Mouse (Mus musculus) layer of hippocampus, adult 9-11 months (tissue): ENCODE measurements around the gene Casp1.

Experiments used
- DNase-seq: peaks from one replicate; pipeline ENCODE4 v3.0.0; 2022

Casp1 gene

DNA sequence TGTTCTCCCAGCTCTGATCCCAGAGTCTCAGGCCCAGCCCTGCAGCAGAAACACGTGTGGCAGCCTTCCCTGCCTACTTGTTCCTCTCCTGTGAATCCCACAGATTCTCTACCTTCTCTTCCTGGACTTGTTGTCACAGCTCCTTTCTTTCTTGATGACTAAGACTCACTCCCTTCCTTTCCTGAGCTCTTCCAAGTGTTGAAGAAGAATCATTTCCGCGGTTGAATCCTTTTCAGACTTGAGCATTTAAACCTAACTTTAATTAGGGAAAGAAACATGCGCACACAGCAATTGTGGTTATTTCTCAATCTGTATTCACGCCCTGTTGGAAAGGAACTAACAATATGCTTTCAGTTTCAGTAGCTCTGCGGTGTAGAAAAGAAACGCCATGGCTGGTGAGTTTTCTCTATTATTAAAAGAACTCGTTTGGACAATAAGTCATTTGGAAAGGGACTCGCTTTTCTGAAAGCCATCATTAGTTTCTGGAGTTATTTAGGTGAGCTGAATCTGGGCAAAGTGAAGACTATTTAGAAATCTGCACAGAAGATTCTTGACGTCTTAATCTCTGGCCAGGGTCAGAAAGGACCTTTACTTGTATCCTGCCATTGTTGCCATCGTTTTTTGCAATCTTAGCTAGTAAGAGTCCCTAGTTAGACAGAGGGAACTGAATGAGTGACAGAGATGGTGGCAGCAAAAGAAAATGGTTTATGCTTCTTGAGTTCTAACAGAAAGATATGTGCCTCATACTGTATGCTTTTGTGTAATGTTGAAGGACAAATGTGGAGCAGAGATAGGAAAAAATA is at the start of gene Casp1:
TSS of gene Casp1 (plus strand) at position 189 of the 803 bp plus-strand sequence.
- DNase-seq, result no peak

DNA sequence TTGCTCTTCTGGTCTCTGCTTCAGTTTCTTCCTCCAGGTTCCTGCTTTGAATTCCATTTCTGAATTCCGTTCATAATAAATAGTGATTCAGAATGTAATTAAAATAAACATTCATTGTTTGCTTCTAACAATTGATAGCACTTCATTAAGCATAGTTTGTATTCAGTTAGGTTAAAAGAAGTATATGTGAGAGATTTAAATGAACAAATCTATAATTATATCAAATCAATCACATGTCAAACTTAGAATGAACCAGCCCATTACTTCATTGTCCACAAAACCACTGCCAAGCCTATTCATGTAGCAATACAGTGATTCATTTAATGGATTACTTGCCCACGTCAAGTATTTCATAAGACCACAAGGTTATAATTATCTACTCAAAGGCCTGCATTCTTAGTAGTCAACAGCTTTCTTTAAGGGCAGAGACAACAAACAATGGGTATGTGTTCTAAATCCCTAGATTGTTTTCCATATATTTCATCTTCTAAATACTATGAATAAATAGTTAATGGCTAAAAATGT is 34.3 kb upstream of the Casp1 start:
- no peak for DNase-seq

DNA sequence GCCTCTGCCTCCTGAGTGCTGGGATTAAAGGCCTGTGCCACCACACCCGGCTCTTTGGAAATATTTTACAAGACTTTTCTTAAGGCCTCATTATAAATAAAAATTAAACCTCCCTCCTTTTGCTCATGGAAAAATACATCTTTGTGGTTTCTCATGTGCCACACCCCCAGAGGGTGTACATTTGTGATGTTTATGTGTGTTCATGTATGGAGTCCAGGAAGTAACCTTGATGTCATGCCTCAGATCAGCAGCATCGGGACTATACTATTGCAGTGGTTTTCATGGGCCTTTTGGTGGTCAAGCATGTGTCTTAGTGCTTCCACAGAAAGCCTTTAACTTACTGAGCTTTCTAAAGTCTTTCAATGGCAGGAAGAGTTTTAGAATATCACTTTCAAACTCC is 28.0 kb upstream of the Casp1 start:
- DNase-seq, result no peak

DNA sequence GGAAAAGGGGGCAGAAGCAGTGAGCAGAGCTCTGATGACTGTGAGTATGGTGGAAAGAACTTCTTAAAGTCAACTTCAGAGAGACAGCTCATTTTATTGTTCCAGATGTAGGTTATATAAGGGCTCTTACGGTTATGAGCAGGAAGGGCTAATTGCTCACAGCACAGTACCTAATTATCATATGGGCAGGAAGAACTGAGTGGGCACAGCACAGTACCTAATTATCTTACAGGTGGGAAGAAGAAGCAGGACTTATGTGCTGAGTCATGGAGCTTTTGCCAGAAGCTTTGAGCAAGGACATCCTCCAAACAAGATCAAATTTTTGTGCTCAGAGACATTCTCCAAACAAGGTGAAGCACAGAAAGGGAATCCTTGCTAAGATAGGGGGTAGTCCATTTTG is 27.4 kb upstream of the Casp1 start:
- DNase-seq, result no peak

DNA sequence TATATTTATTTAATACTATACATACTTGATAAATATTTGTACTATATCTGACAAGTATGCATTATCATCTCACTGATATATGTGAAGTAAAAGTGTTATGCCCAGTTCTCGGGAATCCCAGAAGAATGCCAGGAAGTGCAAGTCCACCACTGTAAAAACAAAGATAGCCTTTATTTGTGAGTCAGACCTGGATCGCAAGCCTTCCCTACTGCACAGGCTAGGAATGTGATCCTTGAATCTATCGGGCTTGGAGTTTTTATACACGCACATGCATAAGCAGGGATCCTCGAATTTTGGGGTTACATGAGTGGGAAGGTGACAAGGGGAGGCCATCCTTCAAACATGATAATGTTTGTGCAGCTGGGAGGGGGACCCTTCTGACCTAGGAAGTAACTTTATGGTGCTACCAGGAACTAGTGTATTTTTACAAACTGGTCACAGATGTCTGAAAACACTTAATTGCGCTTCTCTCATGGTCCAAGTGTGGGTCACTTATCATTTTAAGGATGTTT is 26.9 kb upstream of the Casp1 start:
- no peak for DNase-seq

DNA sequence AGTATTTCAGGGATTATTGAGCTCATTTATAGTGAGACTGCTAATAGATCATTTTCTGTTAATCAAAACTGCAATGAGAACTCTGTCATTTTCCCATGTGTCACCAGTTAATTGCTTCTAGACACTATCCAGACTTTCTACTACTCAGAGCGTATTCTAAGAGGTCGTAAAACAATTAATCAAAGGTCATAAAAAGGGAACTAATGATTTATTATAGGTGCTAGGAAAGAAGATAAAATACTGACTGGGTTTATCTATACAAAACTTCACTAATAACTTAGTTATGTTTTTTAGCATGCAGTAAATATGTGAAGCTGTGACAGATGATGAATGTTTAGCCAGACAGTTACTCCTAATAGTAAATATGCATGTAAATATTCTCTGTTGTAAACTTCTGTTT is 12.2 kb upstream of the Casp1 start:
- DNase-seq, result no peak

DNA sequence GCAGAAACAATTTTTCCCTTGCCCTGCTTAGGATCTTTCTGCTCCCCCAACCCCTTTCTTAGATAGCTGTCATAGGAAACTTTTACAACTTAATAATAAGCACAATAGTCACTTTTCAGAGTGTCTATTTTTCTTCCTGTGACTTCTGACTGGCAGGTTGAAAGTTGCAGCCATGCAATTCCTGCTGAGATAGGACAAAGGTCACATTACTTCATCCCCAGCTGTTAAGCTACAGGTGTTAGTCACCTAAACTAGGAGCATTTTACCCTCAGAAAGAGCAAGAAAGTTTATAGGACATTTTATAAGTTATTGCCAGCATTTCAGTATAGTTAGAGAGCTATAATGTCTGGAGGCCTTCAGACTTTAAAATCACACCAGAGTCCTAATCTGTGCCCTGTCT is 11.7 kb upstream of the Casp1 start:
- DNase-seq, result no peak

DNA sequence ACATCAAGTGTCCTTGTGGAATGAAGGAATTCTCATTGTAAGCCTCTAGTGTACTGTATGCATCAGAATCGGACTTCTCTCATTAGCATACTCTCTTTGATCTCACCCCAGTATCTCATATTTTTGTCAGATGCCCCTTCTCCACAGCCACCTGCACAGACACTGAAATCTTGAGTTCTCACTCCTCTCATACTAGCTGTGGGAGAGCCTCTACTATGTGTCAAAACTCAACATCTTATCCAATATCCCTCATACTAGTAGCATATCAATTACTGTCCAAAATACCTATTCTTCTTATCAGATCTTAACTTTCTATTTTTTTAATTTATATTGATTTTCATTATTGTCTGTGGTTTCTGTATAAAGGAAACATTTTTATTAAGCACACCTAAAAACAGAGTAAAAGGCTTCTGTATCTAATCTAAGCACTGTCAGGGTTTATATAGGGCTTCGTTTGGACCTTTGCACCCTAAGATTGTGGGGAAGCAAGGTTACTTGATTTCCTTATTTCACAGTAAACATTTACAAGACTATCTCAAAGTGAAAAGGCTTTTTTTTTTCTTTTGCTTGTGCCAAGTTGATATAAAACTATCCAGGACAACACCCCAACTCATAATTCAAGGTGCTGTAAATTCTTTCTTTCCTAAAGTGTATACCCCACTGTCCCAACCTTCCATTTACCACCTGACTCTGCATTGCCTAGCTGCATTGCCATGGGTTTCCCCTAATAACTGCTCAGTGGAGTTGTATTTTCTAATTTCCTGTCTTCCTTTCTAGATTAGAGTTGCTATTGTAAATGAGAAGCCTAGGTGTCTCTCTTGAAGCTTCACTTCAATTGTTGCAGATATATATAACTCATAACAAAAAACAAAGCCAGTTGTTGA is 1.7 kb upstream of the Casp1 start:
- DNase-seq, result no peak

DNA sequence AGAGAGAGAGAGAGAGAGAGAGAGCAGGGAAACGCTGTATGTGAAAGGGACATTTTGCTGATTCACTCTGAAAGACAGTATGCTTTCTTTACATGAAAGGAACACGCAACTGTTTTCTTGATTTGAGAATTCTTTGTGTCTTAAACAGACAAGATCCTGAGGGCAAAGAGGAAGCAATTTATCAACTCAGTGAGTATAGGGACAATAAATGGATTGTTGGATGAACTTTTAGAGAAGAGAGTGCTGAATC is 740 bp downstream of the Casp1 start:
- no peak for DNase-seq

DNA sequence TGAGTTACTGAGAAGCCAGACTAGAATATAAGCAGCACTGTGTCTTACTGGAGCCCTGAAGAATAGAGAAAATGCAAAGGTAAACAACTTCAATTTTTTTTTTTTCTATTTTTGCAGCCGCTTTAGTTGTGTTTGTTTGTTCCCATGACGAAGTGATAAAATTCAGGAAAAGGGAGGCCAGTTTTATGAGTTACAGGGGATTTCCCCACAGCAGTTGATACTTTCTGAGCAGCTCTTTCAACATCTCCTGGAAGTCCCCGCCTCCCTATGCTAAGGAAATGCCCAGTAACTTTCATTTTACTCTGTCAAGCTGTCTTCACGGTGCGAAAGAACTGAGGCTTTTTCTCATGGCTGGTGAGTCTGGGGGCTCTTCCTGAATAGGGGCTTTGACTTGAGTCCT is 10.2 kb downstream of the Casp1 start, which contains the start of gene Casp4:
TSS of gene Casp4 (plus strand) at position 268 of the 400 bp plus-strand sequence.
- DNase-seq, result no peak

DNA sequence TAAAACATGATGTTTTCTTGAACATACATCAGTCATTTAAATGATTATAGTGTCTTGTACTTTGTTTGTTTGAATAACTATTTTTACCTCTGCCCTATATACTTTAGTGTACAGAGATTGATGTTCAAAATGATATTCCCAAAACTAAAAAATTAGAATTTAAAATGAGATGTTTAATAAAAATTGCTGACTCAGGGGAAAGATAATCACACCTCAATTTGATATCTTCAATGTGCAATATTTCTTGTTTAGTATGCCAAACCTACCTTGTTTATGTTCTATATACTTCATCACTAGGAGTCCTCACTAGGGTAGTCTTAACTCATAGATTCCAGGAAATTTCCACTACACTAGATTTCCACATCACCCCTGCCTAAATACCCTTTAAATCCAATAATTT is 11.8 kb downstream of the Casp1 start:
- no peak for DNase-seq

DNA sequence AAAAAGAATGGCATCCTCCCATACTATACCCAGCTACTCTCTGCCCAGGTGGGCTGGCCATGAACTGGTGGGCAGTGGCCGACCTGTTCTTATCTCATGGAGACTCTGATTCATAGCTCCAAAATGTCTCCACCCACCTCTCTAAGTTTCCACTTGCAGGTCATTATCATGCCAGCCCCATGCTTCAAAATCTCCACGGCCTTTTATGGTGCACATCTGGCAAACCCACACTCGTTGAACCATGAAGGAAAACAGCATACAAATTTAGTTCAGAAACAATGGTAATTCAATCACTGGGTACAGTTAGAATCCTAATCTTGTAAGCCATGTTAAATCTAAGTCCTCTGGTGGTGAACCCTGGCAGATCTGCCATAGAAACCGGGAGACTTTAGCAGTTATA is 13.1 kb downstream of the Casp1 start:
- DNase-seq, result no peak

DNA sequence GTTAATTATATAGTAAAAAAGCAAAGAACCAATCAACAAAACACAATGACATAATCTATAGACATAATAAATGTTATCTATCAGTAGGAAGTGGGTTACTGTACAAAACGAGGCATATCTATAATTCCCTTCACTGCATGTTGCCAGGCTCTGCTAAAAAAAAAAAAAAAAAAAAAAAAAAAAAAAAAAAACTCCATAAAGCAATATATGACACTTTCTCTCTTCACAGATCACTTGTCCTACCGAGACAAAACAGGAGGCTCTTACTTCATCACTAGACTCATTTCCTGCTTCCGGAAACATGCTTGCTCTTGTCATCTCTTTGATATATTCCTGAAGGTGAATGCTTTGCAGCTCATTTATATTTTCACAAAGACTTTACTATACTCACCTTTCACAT is 29.9 kb downstream of the Casp1 start:
- no peak for DNase-seq

DNA sequence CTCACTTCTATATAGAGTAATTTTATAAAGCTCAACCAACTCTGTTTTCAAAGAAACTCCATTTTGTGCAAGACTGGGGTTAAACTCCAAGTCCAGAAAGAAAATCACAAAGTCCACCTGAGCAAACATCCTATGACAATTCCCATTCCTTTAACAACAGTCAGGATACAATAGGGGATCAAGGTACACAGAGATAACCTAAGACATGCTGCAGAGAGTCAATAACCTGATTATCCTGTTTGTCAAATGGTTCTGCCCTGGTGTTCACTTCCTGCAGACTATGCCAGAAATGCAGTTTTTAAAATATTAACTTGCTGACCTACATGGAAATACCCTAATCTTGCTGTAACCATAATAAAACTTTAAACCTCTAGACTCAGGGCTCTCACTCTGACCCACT is 34.1 kb downstream of the Casp1 start:
- DNase-seq, result no peak

DNA sequence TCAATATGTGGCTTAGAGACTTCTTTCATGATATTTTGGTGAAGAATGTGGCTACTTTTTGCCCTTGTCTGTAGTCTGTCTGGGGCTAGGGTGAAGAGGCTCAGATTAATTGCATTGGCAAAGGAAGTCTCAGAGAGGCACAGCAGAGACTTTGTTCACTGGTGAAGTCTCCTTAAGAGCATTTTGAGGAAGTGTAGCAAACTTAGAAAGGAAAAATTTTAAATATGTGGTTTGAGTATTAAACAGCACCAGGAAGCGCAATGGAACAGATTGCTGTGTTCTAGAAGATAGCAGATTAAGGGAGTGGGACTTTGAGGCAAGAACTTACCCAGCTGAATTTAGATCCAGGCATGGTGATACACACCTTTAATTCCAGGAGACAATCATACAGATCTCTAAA is 35.1 kb downstream of the Casp1 start:
- DNase-seq, result no peak

DNA sequence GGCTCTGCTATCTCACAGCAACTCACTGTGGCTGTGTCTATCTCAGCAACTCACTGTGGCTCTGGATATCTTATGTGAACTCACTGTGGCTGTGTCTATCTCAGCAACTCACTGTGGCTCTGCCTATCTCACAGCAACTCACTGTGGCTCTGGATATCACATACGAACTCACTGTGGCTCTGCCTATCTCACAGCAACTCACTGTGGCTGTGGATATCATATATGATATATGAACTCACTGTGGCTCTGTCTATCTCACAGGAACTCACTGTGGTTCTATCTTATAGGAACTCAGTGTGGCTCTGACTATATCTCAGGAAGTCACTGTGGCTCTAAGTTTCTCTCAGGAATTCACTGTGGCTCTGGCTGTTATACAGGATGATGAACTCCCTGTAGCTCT is 44.8 kb downstream of the Casp1 start:
- no peak for DNase-seq

DNA sequence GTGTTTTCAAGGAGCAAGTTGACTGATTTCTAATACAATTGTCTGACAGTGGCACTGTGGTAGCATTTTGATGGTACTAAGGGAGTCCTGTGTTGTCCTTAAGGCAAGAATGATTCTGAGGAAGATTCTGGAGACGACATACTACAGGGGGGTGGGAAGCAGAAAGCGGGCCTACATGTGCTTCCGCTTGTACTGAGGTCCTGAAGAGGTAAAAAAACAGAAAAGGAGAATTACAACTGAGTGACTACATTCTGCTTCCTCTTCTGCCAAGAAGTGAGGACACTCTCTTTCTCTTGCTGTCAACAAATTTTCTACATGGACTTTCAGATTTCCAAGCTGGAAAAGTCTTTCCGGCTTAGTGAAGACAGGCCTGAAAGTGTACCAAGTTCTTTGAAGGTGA is 45.8 kb downstream of the Casp1 start:
- no peak for DNase-seq

DNA sequence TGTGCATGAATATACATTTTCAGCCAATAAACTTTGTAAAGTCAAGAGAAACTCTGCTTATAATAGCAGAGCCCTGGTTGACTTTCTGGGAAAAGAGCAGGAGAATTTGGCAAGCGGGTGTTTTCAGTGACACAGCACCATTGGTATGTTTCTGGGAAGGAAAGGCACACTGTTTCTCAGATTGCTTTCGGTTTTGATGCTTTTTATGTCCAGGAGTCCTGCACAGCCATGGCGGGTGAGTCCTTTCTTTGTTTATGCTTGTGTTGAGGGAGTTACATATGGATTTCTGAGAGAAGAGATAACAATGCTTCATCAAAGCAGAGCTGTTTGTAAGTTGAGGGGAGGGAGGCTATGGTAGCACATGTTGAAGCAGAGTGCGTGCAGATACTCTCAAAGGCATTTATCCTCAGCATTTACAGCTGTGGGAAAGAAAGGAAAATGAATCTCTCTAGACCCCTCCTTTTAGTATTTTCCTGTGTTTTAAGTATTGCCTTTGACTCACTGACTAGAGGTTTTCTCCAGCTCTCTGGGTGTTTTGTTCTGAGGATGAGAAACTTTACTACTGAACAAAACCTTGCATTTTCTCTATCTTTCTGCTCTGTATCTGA is 47.1 kb downstream of the Casp1 start, which contains the start of gene Casp12:
TSS of gene Casp12 (plus strand) at position 140 of the 608 bp plus-strand sequence.
- no peak for DNase-seq

DNA sequence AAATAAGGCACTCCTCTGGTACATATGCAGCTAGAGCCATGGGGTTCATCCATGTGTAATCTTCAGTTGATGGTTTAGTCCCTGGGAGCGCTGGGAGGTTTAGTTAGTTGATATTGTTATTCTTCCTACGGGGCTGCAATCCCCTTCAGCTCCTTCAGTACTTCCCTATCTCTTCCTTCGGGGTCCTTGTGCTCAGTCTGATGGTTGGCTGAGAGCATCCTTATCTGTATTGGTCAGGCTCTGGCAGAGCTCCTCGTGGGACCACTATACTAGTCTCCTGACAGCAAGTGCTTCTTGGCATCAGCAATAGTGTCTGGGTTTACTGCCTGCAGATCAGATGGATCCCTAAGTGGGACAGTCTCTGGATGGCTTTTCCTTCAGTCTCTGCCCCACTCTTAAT is 49.1 kb downstream of the Casp1 start:
- no peak for DNase-seq

DNA sequence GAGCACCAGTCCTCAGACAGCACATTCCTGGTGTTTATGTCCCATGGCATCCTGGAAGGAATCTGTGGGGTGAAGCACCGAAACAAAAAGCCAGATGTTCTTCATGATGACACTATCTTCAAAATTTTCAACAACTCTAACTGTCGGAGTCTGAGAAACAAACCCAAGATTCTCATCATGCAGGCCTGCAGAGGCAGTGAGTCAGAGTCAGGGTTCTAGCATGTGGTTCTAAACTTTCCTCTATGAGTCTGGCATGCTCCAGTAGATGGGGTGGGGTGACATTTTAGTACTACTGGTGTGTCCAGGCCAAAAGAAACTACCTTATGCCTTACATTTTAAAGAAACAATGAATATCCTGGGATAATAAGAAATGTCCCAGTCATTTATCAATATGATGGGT is 55.4 kb downstream of the Casp1 start:
- DNase-seq, result no peak

DNA sequence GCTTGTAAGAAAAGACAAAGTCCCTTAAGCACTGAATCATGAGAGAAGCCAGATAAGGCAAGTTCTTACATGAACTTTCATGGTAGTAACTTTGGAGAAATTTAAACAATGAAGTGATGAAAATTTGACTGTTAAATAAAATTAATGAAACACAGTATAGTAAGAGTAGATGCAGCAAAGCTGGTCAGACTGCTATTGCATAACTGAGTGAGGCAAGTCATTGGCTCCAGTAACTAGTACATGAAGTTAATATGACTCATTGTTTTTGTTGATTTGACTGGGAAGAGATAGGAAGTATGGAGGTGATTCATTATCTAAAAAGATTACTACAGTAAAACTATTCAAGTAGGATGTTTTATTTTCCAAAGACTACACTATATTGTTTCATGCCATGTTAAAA is 58.5 kb downstream of the Casp1 start:
- no peak for DNase-seq
